Mouse (Mus musculus) lung, adult 2 months (tissue): ENCODE measurements around the gene Hspa12b. TPM values are rescaled to one million over a fixed set of nuclear protein-coding genes. Genes with fewer than 3 reads are reported as not detected.

Experiments used
- DNase-seq: peaks from one replicate; pipeline ENCODE4 v3.0.0; 2022
- H3K4me1 ChIP-seq: fragments of 200-500 bp; 2 replicates; pipeline ENCODE4 v1.6.1; 2011; ENCODE audit warnings: low read length; ENCODE audit not compliant: control insufficient read depth, insufficient read depth
- H3K4me3 ChIP-seq: fragments of 200-500 bp; replicated peaks from 2 replicates; pipeline ENCODE3; 2011; ENCODE audit warnings: low read depth, mild to moderate bottlenecking, control low read depth, low read length; ENCODE audit errors: extremely low read depth
- CTCF ChIP-seq: fragments of 200-500 bp; IDR thresholded peaks from 2 replicates; pipeline ENCODE4 v1.5.1; 2011; ENCODE audit warnings: mild to moderate bottlenecking, low read length, control low read depth; ENCODE audit not compliant: insufficient read depth
- POLR2A ChIP-seq: fragments of 200-500 bp; IDR thresholded peaks from 2 replicates; pipeline ENCODE4 v1.6.1; 2011; ENCODE audit warnings: low read depth, mild to moderate bottlenecking, control low read depth, low read length, borderline replicate concordance; ENCODE audit errors: extremely low read depth
- WGBS: fragments of 180-500 bp; shearing (Covaris S2); methylation state at CpG from one replicate; pipeline ENCODE4 v1.1.7; 2018; 5-methylcytosine and 5-hydroxymethylcytosine counted together
- polyA plus RNA-seq: library from polyadenylated mRNA; depleted of rRNA; stranded (reverse); fragments of >200 nt; gene quantifications from 2 replicates; pipeline ENCODE4 v1.2.3, GENCODE M21; 2012

The Hspa12b gene
- polyA plus RNA-seq, 1 experiment, result 56.2 TPM

DNA sequence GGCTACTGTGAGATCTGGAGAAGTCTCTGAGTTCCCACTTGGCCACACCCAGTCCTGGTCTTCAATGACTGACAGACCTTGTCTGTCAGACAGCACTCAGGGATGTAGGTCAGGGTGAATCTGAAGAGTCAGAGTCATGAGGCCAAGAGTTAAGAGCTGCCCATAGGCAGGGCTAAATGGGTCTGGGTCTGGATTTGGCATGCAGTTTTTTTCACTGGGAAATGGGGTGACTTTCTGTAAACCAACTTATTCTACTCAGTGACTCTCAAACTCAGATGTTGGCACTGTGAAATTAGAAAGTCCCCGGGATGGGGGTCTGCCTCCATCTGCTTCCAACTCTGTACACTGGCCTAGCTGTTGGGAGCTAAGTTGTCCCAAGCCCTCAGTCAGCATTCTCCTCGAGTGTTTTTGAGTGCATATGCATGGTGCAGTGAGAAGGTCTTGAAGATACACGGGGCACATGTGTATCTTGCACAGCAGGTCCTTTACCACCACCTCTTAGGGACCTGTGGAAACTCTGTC lies 1.6 kb downstream of the Hspa12b start:
- no peak for TF ChIP-seq POLR2A
- no peak for TF ChIP-seq CTCF
- WGBS, result 52% methylated on average over 3 of the region's 3 CpGs
- Histone ChIP-seq H3K4me1 (peaks cover 8% of the 10 kb centered on the region), H3K4me3 (peak overlapping the region; percentile 91)
- no peak for DNase-seq

DNA sequence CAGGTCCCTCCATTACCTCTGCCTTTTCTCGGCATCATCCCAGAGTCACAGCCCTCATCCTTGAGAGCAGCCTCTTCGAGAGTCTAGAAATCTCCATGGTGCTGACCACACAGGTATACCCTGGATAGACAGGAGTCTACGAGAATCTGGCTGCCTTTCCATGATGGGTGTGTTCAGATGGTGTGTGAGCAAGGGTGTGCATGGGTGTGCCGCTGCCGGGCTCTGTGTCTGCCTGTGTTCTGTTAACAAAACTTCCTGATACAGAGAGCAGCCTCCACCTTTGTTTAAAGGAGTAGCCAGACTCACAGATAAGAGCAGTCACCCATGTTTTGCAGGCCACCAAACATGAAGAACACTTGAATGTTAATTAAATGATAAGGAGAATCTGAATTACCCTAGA lies 2.8 kb downstream of the Hspa12b start:
- 46% methylated on average over 5 of the region's 5 CpGs for WGBS
- peak overlapping the region; percentile 40 for H3K4me3 ChIP-seq
- no peak for DNase-seq
- TF ChIP-seq POLR2A (peak; percentile 14; the same call in 1 of the 2 replicates), CTCF (no peak)
- peaks cover 12% of the 10 kb centered on the region for H3K4me1 ChIP-seq

- 83% methylated on average over 2 of the region's 2 CpGs for WGBS
- no peak overlapping the region for H3K4me3 ChIP-seq
- peaks cover 15% of the 10 kb centered on the region for H3K4me1 ChIP-seq
- TF ChIP-seq POLR2A (no peak), CTCF (no peak)
- no peak for DNase-seq
Measured at GRCm38 (mm10) chr2:131130849-131131248, 3.8 kb downstream of the Hspa12b start.

DNA sequence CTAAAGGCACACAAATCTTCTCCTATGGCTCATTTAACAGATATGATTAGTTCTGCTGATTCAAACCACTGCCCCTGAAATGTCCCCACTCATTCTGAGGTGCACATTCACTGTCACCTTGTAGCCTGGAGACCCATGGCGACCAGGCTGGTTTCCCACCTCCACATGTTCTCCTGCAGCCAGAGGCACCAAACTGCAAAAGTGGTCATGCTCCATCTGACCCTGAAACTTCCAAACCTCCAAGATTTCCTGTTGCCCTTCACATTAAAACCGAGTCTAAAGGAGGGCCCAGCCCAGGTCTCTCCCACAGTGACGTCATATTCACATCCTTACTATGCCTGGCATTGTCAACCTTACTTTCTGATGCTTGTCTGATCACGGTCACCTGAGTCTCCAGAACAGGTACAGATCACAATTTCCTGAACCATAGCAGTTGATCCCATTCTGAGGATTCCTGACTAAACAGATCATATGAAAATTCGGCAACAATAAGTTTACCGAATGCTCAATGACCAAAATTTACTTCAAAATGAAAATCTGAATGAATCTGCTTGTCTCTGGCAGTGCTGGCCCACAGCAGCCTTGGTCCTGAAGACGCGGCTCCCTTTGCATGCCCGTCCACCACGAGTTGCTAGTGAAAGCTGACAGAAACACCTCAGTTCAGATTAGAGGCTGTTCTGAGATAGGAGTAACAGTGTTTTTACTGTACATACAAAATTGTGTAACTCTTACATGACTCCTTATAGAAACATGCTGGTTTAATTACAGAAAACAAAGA lies 5.2 kb downstream of the Hspa12b start:
- Histone ChIP-seq H3K4me3 (no peak overlapping the region), H3K4me1 (peaks cover 15% of the 10 kb centered on the region)
- DNase-seq, result no peak
- TF ChIP-seq CTCF, result no peak
- TF ChIP-seq POLR2A, result no peak
- 73% methylated on average over 10 of the region's 10 CpGs for whole genome bisulfite sequencing

- 69% methylated on average over 9 of the region's 9 CpGs for WGBS
- no peak for TF ChIP-seq CTCF
- TF ChIP-seq POLR2A, result no peak
- Histone ChIP-seq H3K4me1 (peaks cover 15% of the 10 kb centered on the region), H3K4me3 (no peak within 1 kb of the TSS)
- DNase-seq, result no peak
Measured at GRCm38 (mm10) chr2:131132930-131133547, 6.0 kb downstream of the Hspa12b start, which contains the start of gene Gm11037. Gm11037 (plus strand) TSS chr2:131133497.

DNA sequence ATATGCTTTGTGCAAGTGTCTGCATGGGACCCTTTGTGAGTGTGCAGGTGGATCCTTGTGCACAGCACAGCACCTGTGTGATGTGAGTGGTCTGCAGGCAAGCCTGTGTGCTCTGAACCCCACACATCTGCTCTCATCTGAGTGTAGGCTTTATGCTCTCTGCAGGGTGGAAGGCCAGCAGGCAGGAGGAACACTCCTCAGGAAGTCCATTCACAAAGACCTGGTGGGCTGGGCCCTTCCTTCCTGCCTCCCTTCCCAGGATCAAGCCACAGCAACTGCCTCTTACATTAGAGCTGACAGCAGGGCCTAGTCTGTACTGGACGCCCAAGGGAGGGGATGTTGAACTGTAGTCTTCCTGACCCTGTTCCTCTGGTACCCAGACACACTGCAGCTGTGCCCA lies 7.3 kb downstream of the Hspa12b start:
- no peak for TF ChIP-seq CTCF
- peak; percentile 36; the same call in 1 of the 2 replicates for TF ChIP-seq POLR2A
- WGBS, result 55% methylated on average over 1 of the region's 1 CpGs
- H3K4me1 ChIP-seq, result peaks cover 11% of the 10 kb centered on the region
- DNase-seq, result peak; percentile 40
- no peak overlapping the region for H3K4me3 ChIP-seq

DNA sequence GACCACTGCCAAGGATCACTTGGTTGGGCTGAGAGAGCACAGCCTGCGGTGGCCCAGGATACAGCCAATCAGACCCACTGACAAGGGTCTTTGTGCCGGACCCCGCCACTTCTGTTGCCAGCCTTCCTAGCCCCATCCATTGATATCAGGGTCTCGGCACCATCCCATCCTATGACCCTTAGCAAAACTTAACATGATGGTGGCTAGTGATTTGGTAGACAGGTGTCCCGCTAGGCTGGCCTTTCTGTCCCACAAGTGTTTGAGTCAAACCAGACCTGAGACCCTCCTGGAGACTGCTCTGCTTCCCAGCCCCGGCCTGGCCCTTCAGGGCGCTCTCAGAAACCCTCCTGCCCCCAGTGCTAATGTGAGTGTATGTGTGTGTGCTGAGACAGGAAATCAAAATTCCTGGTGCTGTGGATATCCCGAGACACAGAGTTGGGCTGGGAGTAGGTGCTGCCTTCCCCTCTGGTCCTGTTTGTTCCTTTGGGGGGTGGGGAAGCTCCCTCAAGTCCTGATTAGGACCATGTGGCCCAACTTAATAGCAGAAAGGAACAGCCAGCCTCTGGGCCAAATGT lies 7.8 kb downstream of the Hspa12b start:
- Histone ChIP-seq H3K4me1 (peaks cover 11% of the 10 kb centered on the region), H3K4me3 (no peak overlapping the region)
- WGBS, result 58% methylated on average over 8 of the region's 8 CpGs
- TF ChIP-seq CTCF (no peak), POLR2A (no peak)
- no peak for DNase-seq

DNA sequence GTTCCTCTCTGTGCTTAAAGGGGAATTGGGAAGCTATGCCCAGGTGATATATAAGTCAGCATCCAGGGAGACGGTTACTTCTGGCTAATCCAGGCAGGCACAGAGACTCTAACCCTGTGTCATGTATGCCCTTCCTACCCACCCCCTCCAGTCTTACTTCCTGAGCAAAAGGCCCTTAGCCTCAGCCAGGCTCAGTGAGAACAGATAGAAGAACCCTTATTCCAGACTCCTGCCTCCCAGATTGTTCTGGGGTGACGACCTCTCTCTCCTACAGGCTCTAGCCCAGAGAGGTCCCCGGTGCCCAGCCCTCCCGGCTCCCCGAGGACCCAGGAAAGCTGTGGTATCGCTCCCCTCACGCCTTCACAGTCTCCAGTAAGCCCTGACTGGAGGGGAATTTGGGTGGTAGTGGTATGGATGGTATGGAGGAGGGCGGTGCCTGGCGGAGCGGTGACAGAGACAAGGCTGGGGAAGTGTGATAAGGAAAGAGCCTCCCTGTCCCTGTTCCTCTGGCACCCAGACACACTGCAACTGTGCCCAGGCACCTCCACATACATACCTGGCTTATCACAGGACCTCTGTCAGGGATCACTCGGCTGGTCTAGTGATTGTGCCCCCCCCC lies 8.6 kb downstream of the Hspa12b start:
- Histone ChIP-seq H3K4me3 (no peak overlapping the region), H3K4me1 (peaks cover 16% of the 10 kb centered on the region)
- no peak for TF ChIP-seq CTCF
- DNase-seq, result peak; percentile 3
- WGBS, result 51% methylated on average over 11 of the region's 11 CpGs

DNA sequence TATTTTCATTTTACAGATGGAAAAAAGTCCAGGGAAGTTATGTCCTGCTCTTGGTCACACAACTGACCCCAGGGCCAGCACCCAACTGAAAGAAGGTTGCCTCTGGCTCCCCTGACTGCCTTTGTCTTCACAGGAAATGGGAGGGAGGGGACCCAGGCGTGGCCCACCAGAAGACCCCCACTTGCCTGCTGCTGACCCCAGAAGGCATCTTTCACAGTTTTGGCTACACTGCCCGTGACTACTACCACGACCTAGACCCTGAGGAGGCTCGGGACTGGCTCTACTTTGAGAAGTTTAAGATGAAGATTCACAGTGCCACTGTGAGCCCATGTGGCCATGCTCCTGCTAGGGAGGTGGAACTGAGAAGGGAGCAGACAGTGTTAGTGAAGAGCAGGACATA lies 11.2 kb downstream of the Hspa12b start:
- WGBS, result 74% methylated on average over 4 of the region's 4 CpGs
- H3K4me3 ChIP-seq, result no peak overlapping the region
- DNase-seq, result no peak
- H3K4me1 ChIP-seq, result peaks cover 18% of the 10 kb centered on the region
- TF ChIP-seq POLR2A (no peak), CTCF (no peak)
